Mouse (Mus musculus): ENCODE measurements around the gene Dip2b.
A peak's percentile ranks its signal among the peaks of the same experiment; 100 is the strongest.

Dip2b gene

GRCm38 (mm10) chr15:100082733-100083132, 44.3 kb downstream of the Dip2b start:
- DNase-seq (ENCODE audit: low read depth in 1 of 2, low spot score in 2 of 2), result no peak

GRCm38 (mm10) chr15:100083882-100084281, 45.4 kb downstream of the Dip2b start:
- no peak for DNase-seq (ENCODE audit: low read depth in 1 of 2, low spot score in 2 of 2)

DNA sequence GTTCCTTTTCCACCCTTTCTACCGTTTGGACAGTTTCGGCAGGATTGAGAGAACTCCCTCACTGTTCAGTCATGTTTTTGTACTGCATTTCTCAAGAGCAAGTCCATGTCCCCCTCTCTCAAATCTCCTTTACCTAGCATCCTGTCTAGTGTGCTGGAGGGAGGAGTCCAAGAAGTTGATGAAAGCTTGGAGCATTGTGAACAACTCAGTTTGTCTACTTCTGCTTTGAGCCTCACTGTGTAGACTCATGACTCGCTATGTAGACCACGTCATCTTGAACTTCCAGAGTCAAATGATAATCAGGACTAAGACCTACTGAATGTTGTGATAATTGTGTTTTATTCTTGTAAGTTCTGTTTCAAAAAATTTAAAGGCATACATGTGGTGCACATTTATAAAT, 46.4 kb downstream of the Dip2b start:
- DNase-seq (ENCODE audit: low read depth in 1 of 2, low spot score in 2 of 2), result no peak

- no peak for DNase-seq (ENCODE audit: low read depth in 1 of 2, low spot score in 2 of 2)
Measured at GRCm38 (mm10) chr15:100088021-100088420, 49.6 kb downstream of the Dip2b start.

DNA sequence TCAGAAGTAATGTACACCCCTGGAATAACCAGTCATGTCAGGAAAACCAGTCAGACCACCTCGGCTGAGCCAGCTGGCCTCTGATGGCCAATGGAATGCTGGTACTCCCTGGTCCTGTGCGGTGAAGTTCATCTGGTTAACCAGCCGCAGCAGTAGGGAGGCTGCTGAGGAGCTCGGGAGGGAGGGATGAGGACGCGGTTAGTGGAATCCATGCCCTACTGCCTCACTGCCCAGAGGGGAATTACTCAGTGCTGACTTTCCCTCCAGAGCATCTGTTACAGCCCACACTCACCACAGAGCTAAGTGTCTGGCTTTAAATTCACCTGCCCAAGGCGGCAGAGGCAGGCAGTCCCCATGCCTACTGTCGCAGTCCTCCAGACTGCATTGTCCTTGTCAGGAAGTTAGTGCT, 51.2 kb downstream of the Dip2b start:
- no peak for DNase-seq (ENCODE audit: low read depth in 1 of 2, low spot score in 2 of 2)

DNA sequence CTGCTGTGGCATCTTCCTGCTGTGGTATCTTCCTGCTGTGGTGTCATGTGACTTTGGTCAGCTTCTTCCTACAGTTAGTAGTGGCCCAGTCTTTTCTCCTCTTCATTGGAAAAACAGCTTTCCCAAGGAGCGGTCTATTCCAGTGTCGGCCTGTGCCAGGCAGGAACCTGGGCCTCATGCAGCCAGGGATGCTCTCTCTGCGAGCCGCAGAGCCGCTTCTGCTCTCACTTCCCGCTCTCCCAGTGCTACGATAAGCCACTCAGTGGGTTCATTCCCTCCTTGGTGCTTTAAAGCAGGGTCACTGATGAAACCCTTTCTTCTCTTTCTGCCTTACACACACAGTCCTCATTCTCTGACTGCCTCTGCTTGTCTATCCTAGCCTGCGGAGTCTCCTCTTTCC, 53.4 kb downstream of the Dip2b start:
- DNase-seq (ENCODE audit: low read depth in 1 of 2, low spot score in 2 of 2), result no peak

DNA sequence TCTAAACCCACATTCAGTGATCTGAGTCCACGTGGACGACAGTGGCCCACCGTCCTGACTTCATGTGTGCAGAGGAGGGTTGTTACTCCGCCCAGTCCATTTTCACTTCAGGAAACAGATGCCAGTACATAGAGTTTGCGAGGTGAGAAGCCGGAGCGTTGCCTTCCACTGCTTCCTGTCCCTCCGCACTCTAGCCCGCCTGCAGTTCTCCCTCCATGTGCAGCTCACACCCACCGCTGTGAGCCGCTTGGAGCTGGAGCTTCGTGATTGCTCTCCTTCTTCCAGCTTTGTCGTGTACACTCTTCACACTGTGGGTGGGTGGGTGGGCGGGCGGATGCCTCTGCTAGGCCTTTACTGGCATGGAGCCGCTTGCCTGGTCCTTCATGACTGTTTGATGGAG, 53.8 kb downstream of the Dip2b start:
- DNase-seq (ENCODE audit: low read depth in 1 of 2, low spot score in 2 of 2), result no peak

- DNase-seq (ENCODE audit: low read depth in 1 of 2, low spot score in 2 of 2), result no peak
Measured at GRCm38 (mm10) chr15:100096587-100097428, 58.3 kb downstream of the Dip2b start.

GRCm38 (mm10) chr15:100100336-100100735, 61.9 kb downstream of the Dip2b start:
- no peak for DNase-seq (ENCODE audit: low read depth in 1 of 2, low spot score in 2 of 2)

- no peak for DNase-seq (ENCODE audit: low read depth in 1 of 2, low spot score in 2 of 2)
Measured at GRCm38 (mm10) chr15:100101206-100101605, 62.7 kb downstream of the Dip2b start.

DNA sequence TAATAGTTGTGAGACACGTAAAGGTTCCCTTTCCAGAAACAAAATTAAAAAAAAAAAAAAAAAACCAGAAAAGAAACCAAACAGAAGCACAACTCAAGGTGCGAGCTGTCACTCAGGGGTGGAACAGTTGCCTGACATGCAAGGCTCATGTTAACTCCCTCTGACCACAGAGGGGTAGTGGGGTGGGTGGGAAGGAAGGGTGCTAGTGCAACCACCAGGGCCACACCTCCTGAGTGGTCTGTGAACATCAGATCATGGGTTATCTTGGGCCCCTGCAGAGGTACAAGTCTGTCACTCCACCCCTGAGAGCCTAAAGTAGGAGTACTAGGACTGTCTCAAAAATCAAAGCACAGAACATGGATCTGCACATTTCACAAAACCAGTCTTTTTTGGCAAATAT, 65.7 kb downstream of the Dip2b start:
- no peak for DNase-seq (ENCODE audit: low read depth in 1 of 2, low spot score in 2 of 2)

DNA sequence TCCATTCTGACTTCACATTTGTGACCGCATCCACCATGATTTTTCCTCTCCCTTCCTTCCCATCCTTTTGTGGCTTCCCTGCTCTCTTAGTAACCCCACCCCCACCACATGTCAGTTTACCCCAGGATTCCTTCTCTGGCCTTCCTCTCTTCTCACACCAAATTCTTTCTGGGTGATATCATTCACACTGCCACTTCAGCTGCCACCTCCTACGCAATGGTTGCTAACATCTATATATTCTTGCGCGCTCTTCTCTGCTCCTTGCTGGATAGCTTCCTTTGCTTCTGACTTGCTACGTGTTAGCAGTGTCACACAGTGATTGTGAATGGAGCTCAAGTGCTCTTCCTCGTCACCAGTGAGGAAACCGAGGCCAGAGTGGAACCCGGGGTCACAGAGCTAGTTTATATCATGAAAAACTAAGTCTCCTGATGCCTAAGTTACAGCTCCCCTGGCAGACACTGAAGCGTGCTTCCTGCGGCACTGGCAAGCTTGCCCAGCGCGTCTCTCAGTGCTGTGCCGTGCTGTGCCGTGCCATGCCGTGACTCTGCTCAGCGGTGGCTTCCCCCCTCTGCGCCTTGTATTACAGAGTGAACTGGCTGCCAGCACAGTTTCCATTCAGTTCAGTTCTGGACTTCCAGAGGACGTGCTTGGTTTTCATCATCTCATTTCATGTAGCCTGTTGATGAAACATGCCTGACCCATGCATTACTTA, 69.8 kb downstream of the Dip2b start:
- no peak for DNase-seq (ENCODE audit: low read depth in 1 of 2, low spot score in 2 of 2)

- DNase-seq (ENCODE audit: low read depth in 1 of 2, low spot score in 2 of 2), result no peak
Measured at GRCm38 (mm10) chr15:100109916-100110315, 71.5 kb downstream of the Dip2b start.

DNA sequence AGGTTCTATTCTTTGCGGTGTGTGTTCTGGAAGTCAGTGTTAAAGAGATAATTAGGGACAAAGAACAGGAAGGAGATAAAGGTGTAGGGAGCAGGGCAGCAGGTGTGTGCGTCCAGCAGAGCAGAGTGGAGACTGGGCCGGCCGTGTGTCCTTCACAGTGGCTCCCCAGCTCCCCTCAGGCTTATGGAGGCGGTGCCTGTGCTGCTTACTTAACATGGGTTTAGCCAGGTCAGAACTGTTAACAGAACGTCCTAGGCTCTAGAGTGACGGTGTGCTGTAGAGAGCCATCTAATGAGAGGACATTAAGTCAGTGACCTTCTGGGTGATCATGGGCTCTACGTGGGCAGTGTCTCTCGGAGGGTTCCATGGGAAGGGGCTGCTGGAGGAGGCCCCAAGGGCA, 73.4 kb downstream of the Dip2b start:
- DNase-seq (ENCODE audit: low read depth in 1 of 2, low spot score in 2 of 2), result no peak

- no peak for DNase-seq (ENCODE audit: low read depth in 1 of 2, low spot score in 2 of 2)
Measured at GRCm38 (mm10) chr15:100112309-100112966, 74.0 kb downstream of the Dip2b start.

DNA sequence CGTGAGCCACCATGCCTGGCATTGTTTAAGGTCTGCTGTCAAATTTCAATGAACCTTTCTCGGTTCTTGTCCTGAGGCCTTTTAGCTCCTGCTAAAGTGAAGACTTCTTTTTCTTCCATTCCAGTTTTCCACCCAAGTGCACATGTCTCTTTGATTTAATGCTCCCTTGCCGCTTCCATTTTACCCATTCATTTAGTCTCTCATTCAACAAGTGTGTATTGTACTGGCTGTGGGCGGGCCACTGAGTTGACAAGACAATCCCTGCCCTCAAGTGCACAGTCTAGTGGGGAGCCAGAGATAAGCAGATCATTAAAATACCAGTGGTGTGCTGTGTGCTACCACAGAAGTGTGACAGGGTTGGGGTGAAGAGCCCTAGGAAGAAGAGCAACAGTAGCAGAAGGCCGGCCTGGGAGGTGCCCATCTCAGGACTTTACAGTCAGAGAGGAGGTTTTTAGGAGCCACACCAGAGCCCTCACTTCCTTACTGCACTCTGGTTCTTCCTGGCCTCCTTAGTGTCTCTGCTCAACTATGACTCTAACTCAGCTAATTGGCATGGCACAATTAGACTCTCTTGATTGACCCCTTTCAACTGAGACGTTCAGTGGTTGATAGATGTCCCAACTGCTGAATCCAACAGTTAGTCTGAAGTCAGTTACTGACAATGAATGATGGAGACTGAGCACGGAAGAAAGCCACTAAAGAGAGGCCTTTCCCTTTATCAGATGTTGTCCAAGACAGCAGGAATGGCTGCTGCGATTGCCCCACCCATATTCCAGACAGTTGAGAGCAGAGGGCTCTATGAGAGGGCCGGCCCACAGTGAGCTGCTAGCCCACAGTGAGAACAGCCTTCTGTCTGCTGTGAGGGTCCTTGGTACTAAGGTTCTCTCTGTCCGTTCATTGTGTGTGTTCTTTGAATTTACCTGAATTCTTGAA, 75.1 kb downstream of the Dip2b start:
- no peak for DNase-seq (ENCODE audit: low read depth in 1 of 2, low spot score in 2 of 2)

DNA sequence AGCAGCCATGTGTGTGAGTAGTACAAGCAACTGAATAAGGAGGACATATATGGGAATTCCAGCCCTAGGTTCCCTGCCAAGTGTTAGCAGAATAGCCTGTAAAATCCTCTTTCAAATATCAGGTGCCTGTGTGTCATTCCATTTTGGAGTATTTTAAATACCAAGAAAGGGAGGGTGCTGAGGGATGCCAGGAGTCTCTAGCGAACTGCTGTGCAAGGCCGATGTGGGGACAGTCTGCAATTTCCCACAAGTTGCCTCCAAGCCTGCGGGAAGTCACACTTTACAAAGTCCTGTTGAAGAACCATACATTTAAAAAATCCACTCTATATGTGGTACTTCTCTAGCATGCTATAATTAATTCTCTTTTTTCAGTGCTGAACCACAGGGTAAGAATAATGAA, 77.0 kb downstream of the Dip2b start:
- DNase-seq (ENCODE audit: low read depth in 1 of 2, low spot score in 2 of 2), result no peak

- no peak for DNase-seq (ENCODE audit: low read depth in 1 of 2, low spot score in 2 of 2)
Measured at GRCm38 (mm10) chr15:100116325-100116724, 77.9 kb downstream of the Dip2b start.

- DNase-seq (ENCODE audit: low read depth in 1 of 2, low spot score in 2 of 2), result peak; percentile 26 to 48
Measured at GRCm38 (mm10) chr15:100119225-100119788, 80.8 kb downstream of the Dip2b start.

DNA sequence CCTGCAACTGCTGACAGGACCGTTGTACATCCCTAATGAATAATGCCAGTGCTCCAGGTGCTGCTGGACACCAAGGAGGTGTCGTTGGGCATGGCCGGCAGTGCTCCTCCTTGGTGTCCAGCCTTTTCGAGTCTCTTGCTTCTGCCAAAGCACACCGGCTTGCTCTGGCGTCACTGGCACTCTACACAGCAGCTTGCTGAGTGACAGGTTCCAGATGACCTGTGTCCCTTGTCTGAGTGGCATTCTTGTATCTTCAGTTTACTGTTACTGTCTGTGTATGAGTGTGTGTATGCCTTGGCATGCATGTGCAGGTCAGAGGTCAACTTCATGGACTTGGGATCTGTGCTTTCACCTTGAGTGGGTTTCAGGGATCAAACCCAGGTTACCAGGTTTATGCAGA, 83.0 kb downstream of the Dip2b start:
- DNase-seq (ENCODE audit: low read depth in 1 of 2, low spot score in 2 of 2), result no peak

DNA sequence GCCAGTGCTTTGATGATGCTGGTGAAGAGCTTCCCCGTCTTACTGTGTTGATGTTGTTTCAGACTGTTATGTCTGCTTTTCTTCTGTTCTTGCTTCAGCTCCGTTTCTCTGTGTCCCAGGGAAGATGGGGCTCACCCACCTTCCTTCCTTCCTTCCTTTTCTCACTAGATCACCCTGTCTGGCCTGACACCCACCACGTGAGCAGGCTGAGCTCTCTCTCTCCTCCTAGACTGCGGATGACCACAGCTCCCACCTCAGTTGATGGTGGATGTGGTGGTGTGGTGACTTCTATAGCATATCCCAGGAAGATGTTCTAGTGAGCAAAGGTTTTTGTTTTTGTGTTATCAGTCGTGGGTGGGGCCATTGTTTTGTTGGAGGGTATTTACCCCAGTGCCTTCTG, 85.4 kb downstream of the Dip2b start:
- no peak for DNase-seq (ENCODE audit: low read depth in 1 of 2, low spot score in 2 of 2)

All from monocyte, adult 2 months (primary cell).